Mouse (Mus musculus): ENCODE measurements around the gene Mier2. TPM values are rescaled to one million over a fixed set of nuclear protein-coding genes. Genes with fewer than 3 reads are reported as not detected.

Gene Mier2
- polyA plus RNA-seq, 1 experiment from 2014 or later: 20.5 TPM

GRCm38 (mm10) chr10:79545891-79546290 lies 9.1 kb downstream of the Mier2 start:
- H3K4me1 ChIP-seq (ENCODE audit: insufficient read depth, low read depth, low read length): no peaks in the 10 kb centered on the region
- no peak for DNase-seq (ENCODE audit: low spot score)
- no peak overlapping the region for H3K27ac ChIP-seq (ENCODE audit: low read length)
- no peak for TF ChIP-seq EP300 (IDR thresholded peaks at IDR 0.05)
- no peak for TF ChIP-seq CTCF (IDR thresholded peaks at IDR 0.05)
- H3K9ac ChIP-seq (replicated peaks; ENCODE audit: low read depth): no peak overlapping the region
- H3K4me3 ChIP-seq (ENCODE audit: low read depth, low read length): no peak overlapping the region
- no peaks in the 10 kb centered on the region for H3K27me3 ChIP-seq (replicated peaks; ENCODE audit: insufficient read depth, low read length)
- H3K9me3 ChIP-seq (ENCODE audit: low read length): no peaks in the 10 kb centered on the region
- WGBS: 87% methylated on average over 12 of the region's 12 CpGs
- H3K4me2 ChIP-seq (replicated peaks; ENCODE audit: low read depth, low read length): no peak overlapping the region
- ATAC-seq: no peak
- peaks cover 42% of the 10 kb centered on the region for H3K36me3 ChIP-seq (ENCODE audit: insufficient read depth, low read length)

GRCm38 (mm10) chr10:79544631-79545030 lies 10.4 kb downstream of the Mier2 start:
- Histone ChIP-seq H3K36me3 (ENCODE audit: insufficient read depth, low read length) (peaks cover 51% of the 10 kb centered on the region), H3K4me3 (ENCODE audit: low read depth, low read length) (no peak overlapping the region), H3K27ac (ENCODE audit: low read length) (no peak overlapping the region), H3K9me3 (ENCODE audit: low read length) (no peaks in the 10 kb centered on the region), H3K27me3 (replicated peaks; ENCODE audit: insufficient read depth, low read length) (no peaks in the 10 kb centered on the region), H3K4me2 (replicated peaks; ENCODE audit: low read depth, low read length) (no peak overlapping the region), H3K4me1 (ENCODE audit: insufficient read depth, low read depth, low read length) (no peaks in the 10 kb centered on the region), H3K9ac (replicated peaks; ENCODE audit: low read depth) (no peak overlapping the region)
- DNase-seq (ENCODE audit: low spot score): no peak
- TF ChIP-seq EP300 (IDR thresholded peaks at IDR 0.05) (no peak), CTCF (IDR thresholded peaks at IDR 0.05) (no peak)
- 92% methylated on average over 5 of the region's 5 CpGs for WGBS
- no peak for ATAC-seq

- no peak overlapping the region for H3K4me2 ChIP-seq (replicated peaks; ENCODE audit: low read depth, low read length)
- ATAC-seq: no peak
Observed at GRCm38 (mm10) chr10:79543884-79544597, 11.0 kb downstream of the Mier2 start.

GRCm38 (mm10) chr10:79542171-79542570 lies 12.8 kb downstream of the Mier2 start:
- no peak overlapping the region for H3K4me2 ChIP-seq (replicated peaks; ENCODE audit: low read depth, low read length)

More at GRCm38 (mm10) chr10:79543884-79544597, 11.0 kb downstream of the Mier2 start:
- Histone ChIP-seq H3K27ac (ENCODE audit: low read length) (no peak overlapping the region), H3K27me3 (replicated peaks; ENCODE audit: insufficient read depth, low read length) (no peaks in the 10 kb centered on the region), H3K4me1 (ENCODE audit: insufficient read depth, low read depth, low read length) (no peaks in the 10 kb centered on the region), H3K9me3 (ENCODE audit: low read length) (no peaks in the 10 kb centered on the region), H3K4me3 (ENCODE audit: low read depth, low read length) (no peak overlapping the region), H3K36me3 (ENCODE audit: insufficient read depth, low read length) (peaks cover 51% of the 10 kb centered on the region), H3K9ac (replicated peaks; ENCODE audit: low read depth) (no peak overlapping the region)
- no peak for TF ChIP-seq CTCF (IDR thresholded peaks at IDR 0.05)
- TF ChIP-seq EP300 (IDR thresholded peaks at IDR 0.05): no peak
- 68% methylated on average over 9 of the region's 9 CpGs for WGBS
- no peak for DNase-seq (ENCODE audit: low spot score)

GRCm38 (mm10) chr10:79541522-79541921 lies 13.5 kb downstream of the Mier2 start:
- no peak for ATAC-seq
- 88% methylated on average over 11 of the region's 15 CpGs for WGBS

More at GRCm38 (mm10) chr10:79542171-79542570, 12.8 kb downstream of the Mier2 start:
- peaks cover 41% of the 10 kb centered on the region for H3K36me3 ChIP-seq (ENCODE audit: insufficient read depth, low read length)
- no peak overlapping the region for H3K9ac ChIP-seq (replicated peaks; ENCODE audit: low read depth)
- H3K4me1 ChIP-seq (ENCODE audit: insufficient read depth, low read depth, low read length): no peaks in the 10 kb centered on the region
- TF ChIP-seq CTCF (IDR thresholded peaks at IDR 0.05) (no peak), EP300 (IDR thresholded peaks at IDR 0.05) (no peak)
- no peaks in the 10 kb centered on the region for H3K27me3 ChIP-seq (replicated peaks; ENCODE audit: insufficient read depth, low read length)
- no peak for ATAC-seq
- 98% methylated on average over 11 of the region's 11 CpGs for WGBS
- DNase-seq (ENCODE audit: low spot score): no peak
- H3K27ac ChIP-seq (ENCODE audit: low read length): no peak overlapping the region
- H3K4me3 ChIP-seq (ENCODE audit: low read depth, low read length): no peak overlapping the region
- H3K9me3 ChIP-seq (ENCODE audit: low read length): no peaks in the 10 kb centered on the region

GRCm38 (mm10) chr10:79540746-79541145 lies 14.3 kb downstream of the Mier2 start:
- 91% methylated on average over 11 of the region's 11 CpGs for WGBS

More at GRCm38 (mm10) chr10:79541522-79541921, 13.5 kb downstream of the Mier2 start:
- Histone ChIP-seq H3K27me3 (replicated peaks; ENCODE audit: insufficient read depth, low read length) (no peaks in the 10 kb centered on the region), H3K9me3 (ENCODE audit: low read length) (no peaks in the 10 kb centered on the region), H3K4me1 (ENCODE audit: insufficient read depth, low read depth, low read length) (no peaks in the 10 kb centered on the region), H3K4me2 (replicated peaks; ENCODE audit: low read depth, low read length) (no peak overlapping the region), H3K4me3 (ENCODE audit: low read depth, low read length) (no peak overlapping the region), H3K36me3 (ENCODE audit: insufficient read depth, low read length) (peaks cover 41% of the 10 kb centered on the region), H3K9ac (replicated peaks; ENCODE audit: low read depth) (no peak overlapping the region), H3K27ac (ENCODE audit: low read length) (no peak overlapping the region)
- no peak for DNase-seq (ENCODE audit: low spot score)
- no peak for TF ChIP-seq CTCF (IDR thresholded peaks at IDR 0.05)
- no peak for TF ChIP-seq EP300 (IDR thresholded peaks at IDR 0.05)

More at GRCm38 (mm10) chr10:79540746-79541145, 14.3 kb downstream of the Mier2 start:
- no peak overlapping the region for H3K27ac ChIP-seq (ENCODE audit: low read length)
- H3K9ac ChIP-seq (replicated peaks; ENCODE audit: low read depth): no peak overlapping the region
- H3K4me2 ChIP-seq (replicated peaks; ENCODE audit: low read depth, low read length): no peak overlapping the region
- no peak overlapping the region for H3K4me3 ChIP-seq (ENCODE audit: low read depth, low read length)
- H3K27me3 ChIP-seq (replicated peaks; ENCODE audit: insufficient read depth, low read length): no peaks in the 10 kb centered on the region
- H3K4me1 ChIP-seq (ENCODE audit: insufficient read depth, low read depth, low read length): no peaks in the 10 kb centered on the region
- TF ChIP-seq EP300 (IDR thresholded peaks at IDR 0.05) (no peak), CTCF (IDR thresholded peaks at IDR 0.05) (no peak)
- no peak for ATAC-seq
- H3K9me3 ChIP-seq (ENCODE audit: low read length): no peaks in the 10 kb centered on the region
- H3K36me3 ChIP-seq (ENCODE audit: insufficient read depth, low read length): peaks cover 37% of the 10 kb centered on the region
- no peak for DNase-seq (ENCODE audit: low spot score)
